Mouse (Mus musculus) midbrain, embryonic 14.5 days (tissue): Measurements from ENCODE around the gene Rnf38. TPM values are rescaled to one million over a fixed set of nuclear protein-coding genes. Genes with fewer than 3 reads are reported as not detected.

Source experiments
- ATAC-seq: fragments of 200-750 bp; cut with Nextera tagmentation; 2 replicates; pipeline ENCODE4 v1.8.0; 2017; ENCODE audit warnings: moderate number of reproducible peaks, moderate library complexity; ENCODE audit not compliant: low FRiP score, low TSS enrichment
- DNase-seq: peaks from one replicate; pipeline ENCODE4 v3.0.0-alpha.2; 2015
- H3K27ac ChIP-seq: fragments of 300-500 bp; sonication (generic); replicated peaks from 2 replicates; pipeline ENCODE4 v1.5.1; 2014; ENCODE audit warnings: mild to moderate bottlenecking, low read depth, low read length, moderate library complexity
- H3K27me3 ChIP-seq: fragments of 300-500 bp; sonication (generic); 2 replicates; pipeline ENCODE4 v1.6.1; 2014; ENCODE audit warnings: low read length, control low read depth, mixed read lengths; ENCODE audit not compliant: control insufficient read depth, insufficient read depth
- H3K36me3 ChIP-seq: fragments of 300-500 bp; sonication (generic); 2 replicates; pipeline ENCODE4 v1.6.1; 2014; ENCODE audit warnings: low read length, control low read depth; ENCODE audit not compliant: control insufficient read depth, insufficient read depth
- H3K4me1 ChIP-seq: fragments of 300-500 bp; sonication (generic); 2 replicates; pipeline ENCODE4 v1.6.1; 2014; ENCODE audit warnings: mild to moderate bottlenecking, antibody characterized with exemption, low read length, control low read depth; ENCODE audit not compliant: control insufficient read depth, insufficient read depth
- H3K4me2 ChIP-seq: fragments of 300-500 bp; sonication (generic); 2 replicates; pipeline ENCODE4 v1.6.1; 2014; ENCODE audit warnings: mild to moderate bottlenecking, low read length, moderate library complexity
- H3K4me3 ChIP-seq: fragments of 300-500 bp; sonication (generic); replicated peaks from 2 replicates; pipeline ENCODE4 v1.5.1; 2014; ENCODE audit warnings: low read depth, low read length
- H3K9ac ChIP-seq: fragments of 300-500 bp; sonication (generic); replicated peaks from 2 replicates; pipeline ENCODE4 v1.6.1; 2014; ENCODE audit warnings: mild to moderate bottlenecking, low read length, moderate library complexity
- H3K9me3 ChIP-seq: fragments of 300-500 bp; sonication (generic); 2 replicates; pipeline ENCODE4 v1.6.1; 2016; ENCODE audit warnings: low read length, control low read depth, mixed read lengths; ENCODE audit not compliant: control insufficient read depth
- WGBS: fragments of 180-500 bp; shearing (Covaris S2); extraction: QIAGEN DNeasy Blood & Tissue Kit; methylation state at CpG from one replicate; pipeline ENCODE4 v1.1.7; 2014; 5-methylcytosine and 5-hydroxymethylcytosine counted together
- polyA plus RNA-seq: library from polyadenylated mRNA; unstranded; fragments of >200 nt; fragmentation: Nextera tagmentation; extraction: Ambion mirVana; gene quantifications from 2 replicates; pipeline ENCODE4 v1.2.1, GENCODE M21; 2014

The Rnf38 gene
- 56.5 and 60.8 TPM in 2 replicates for polyA plus RNA-seq

DNA sequence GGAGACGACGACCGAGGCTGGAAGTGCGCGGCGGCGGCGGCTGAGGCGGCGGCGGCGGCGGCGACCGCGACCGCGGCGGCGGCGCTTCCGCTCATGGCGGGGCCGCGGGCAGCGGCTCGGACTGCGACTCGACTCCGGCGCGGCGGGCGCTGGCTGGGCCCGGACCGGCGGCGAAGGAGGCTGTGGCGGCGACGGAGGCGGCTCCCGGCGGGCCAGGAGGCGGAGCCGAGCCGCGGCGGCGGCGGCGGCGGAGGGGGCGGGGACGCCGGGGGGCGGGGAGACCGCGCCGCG is at the start of gene Rnf38:
TSS of gene Rnf38 (minus strand) at position 77 of the 291 bp plus-strand sequence.
- Histone ChIP-seq H3K9me3 (no peaks in the 10 kb centered on the region), H3K9ac (peak within 1 kb of the TSS; percentile 95), H3K27me3 (no peaks in the 10 kb centered on the region), H3K27ac (peak within 1 kb of the TSS; percentile 90), H3K4me2 (peak within 1 kb of the TSS; percentile 87), H3K36me3 (no peaks in the 10 kb centered on the region), H3K4me1 (peaks cover 23% of the 10 kb centered on the region), H3K4me3 (peak within 1 kb of the TSS; percentile 80)
- DNase-seq (no peak), ATAC-seq (no peak)
- WGBS, result under 1% methylated on average over 31 of the region's 61 CpGs

- no peak overlapping the region for H3K4me3 ChIP-seq
- H3K4me2 ChIP-seq, result no peak overlapping the region
- no peaks in the 10 kb centered on the region for H3K4me1 ChIP-seq
- 77% methylated on average over 7 of the region's 7 CpGs for WGBS
- no peak for ATAC-seq
- no peaks in the 10 kb centered on the region for H3K27me3 ChIP-seq
- no peak for DNase-seq
- no peaks in the 10 kb centered on the region for H3K9me3 ChIP-seq
- H3K36me3 ChIP-seq, result no peaks in the 10 kb centered on the region
- H3K9ac ChIP-seq, result no peak overlapping the region
- no peak overlapping the region for H3K27ac ChIP-seq
Observed at GRCm38 (mm10) chr4:44281597-44282265, 48.1 kb upstream of the Rnf38 start.

GRCm38 (mm10) chr4:44271134-44271533 is 37.5 kb upstream of the Rnf38 start:
- no peaks in the 10 kb centered on the region for H3K27me3 ChIP-seq
- H3K9ac ChIP-seq, result no peak overlapping the region
- H3K36me3 ChIP-seq, result no peaks in the 10 kb centered on the region
- no peak overlapping the region for H3K4me2 ChIP-seq
- H3K27ac ChIP-seq, result no peak overlapping the region
- no peak overlapping the region for H3K4me3 ChIP-seq
- 78% methylated on average over 5 of the region's 5 CpGs for WGBS
- no peaks in the 10 kb centered on the region for H3K9me3 ChIP-seq
- ATAC-seq (no peak), DNase-seq (no peak)
- no peaks in the 10 kb centered on the region for H3K4me1 ChIP-seq

- no peaks in the 10 kb centered on the region for H3K4me1 ChIP-seq
- H3K9me3 ChIP-seq, result no peaks in the 10 kb centered on the region
- 91% methylated on average over 14 of the region's 14 CpGs for WGBS
- DNase-seq, result no peak
- H3K27ac ChIP-seq, result no peak overlapping the region
- no peak overlapping the region for H3K9ac ChIP-seq
- H3K36me3 ChIP-seq, result no peaks in the 10 kb centered on the region
- ATAC-seq, result no peak
- no peak overlapping the region for H3K4me3 ChIP-seq
- no peak overlapping the region for H3K4me2 ChIP-seq
- no peaks in the 10 kb centered on the region for H3K27me3 ChIP-seq
Observed at GRCm38 (mm10) chr4:44269376-44269817, 35.8 kb upstream of the Rnf38 start.

DNA sequence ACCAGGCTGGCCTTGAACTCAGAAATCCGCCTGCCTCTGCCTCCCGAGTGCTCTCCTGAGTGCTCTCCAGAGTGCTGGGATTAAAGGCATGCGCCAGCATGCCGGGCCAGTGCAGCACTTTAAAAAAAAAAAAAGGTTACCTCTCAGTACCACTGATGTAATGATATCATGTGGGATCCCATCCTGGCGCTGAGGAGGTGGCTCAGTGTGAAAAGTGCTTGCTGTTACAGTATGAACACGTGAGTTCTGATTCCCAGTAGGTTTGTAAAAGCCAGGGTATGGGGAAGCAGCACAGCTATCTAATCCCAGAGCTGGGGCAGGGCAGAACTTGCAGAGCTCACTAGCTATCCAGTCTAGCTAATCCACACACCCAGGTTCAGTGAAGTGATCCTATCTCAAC is 33.8 kb upstream of the Rnf38 start:
- H3K36me3 ChIP-seq, result no peaks in the 10 kb centered on the region
- 91% methylated on average over 6 of the region's 6 CpGs for WGBS

GRCm38 (mm10) chr4:44265500-44265899 is 31.9 kb upstream of the Rnf38 start:
- Histone ChIP-seq H3K4me1 (no peaks in the 10 kb centered on the region), H3K4me3 (no peak overlapping the region), H3K27ac (no peak overlapping the region), H3K27me3 (no peaks in the 10 kb centered on the region), H3K9me3 (no peaks in the 10 kb centered on the region), H3K36me3 (no peaks in the 10 kb centered on the region), H3K9ac (no peak overlapping the region), H3K4me2 (no peak overlapping the region)
- ATAC-seq, result no peak
- WGBS, result 94% methylated on average over 3 of the region's 3 CpGs
- DNase-seq, result no peak

More for the DNA sequence above, 33.8 kb upstream of the Rnf38 start:
- ATAC-seq (no peak), DNase-seq (no peak)
- no peak overlapping the region for H3K9ac ChIP-seq
- H3K27me3 ChIP-seq, result no peaks in the 10 kb centered on the region
- no peaks in the 10 kb centered on the region for H3K4me1 ChIP-seq
- no peak overlapping the region for H3K27ac ChIP-seq
- H3K4me2 ChIP-seq, result no peak overlapping the region
- no peaks in the 10 kb centered on the region for H3K9me3 ChIP-seq
- no peak overlapping the region for H3K4me3 ChIP-seq

GRCm38 (mm10) chr4:44260244-44260643 is 26.7 kb upstream of the Rnf38 start:
- Histone ChIP-seq H3K9ac (no peak overlapping the region), H3K27ac (no peak overlapping the region), H3K27me3 (no peaks in the 10 kb centered on the region), H3K4me3 (no peak overlapping the region), H3K4me2 (no peak overlapping the region), H3K9me3 (no peaks in the 10 kb centered on the region), H3K36me3 (no peaks in the 10 kb centered on the region), H3K4me1 (no peaks in the 10 kb centered on the region)
- DNase-seq, result peak; percentile 49
- ATAC-seq, result no peak
- WGBS, result 6% methylated on average over 10 of the region's 10 CpGs

GRCm38 (mm10) chr4:44259126-44259525 is 25.5 kb upstream of the Rnf38 start:
- Histone ChIP-seq H3K4me3 (no peak overlapping the region), H3K36me3 (no peaks in the 10 kb centered on the region), H3K4me2 (no peak overlapping the region), H3K9ac (no peak overlapping the region), H3K9me3 (no peaks in the 10 kb centered on the region), H3K27me3 (no peaks in the 10 kb centered on the region), H3K27ac (no peak overlapping the region), H3K4me1 (no peaks in the 10 kb centered on the region)
- no peak for DNase-seq
- no peak for ATAC-seq
- WGBS, result 94% methylated on average over 4 of the region's 4 CpGs

DNA sequence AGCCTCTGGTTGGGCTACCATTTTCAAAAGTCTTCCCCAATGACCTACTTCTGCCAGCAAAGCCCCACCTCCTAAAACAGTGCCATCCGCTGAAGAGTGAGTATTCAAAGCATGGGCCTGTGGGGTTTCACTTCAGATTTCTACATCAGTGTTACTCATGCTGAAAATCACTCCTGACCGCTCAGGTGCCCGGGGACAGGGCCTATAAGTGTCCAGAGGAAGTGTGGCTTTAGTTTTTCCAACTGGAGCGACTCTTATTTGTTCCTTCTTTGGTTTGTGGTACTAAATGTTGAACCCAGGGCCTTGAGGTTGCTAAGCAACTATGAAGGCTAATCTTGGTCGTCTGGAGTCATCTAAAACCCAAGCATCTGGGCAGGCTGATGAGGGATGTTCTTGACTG is 21.0 kb upstream of the Rnf38 start:
- DNase-seq, result no peak
- no peak overlapping the region for H3K27ac ChIP-seq
- H3K36me3 ChIP-seq, result no peaks in the 10 kb centered on the region
- peaks cover 19% of the 10 kb centered on the region for H3K4me1 ChIP-seq
- H3K9me3 ChIP-seq, result no peaks in the 10 kb centered on the region
- no peaks in the 10 kb centered on the region for H3K27me3 ChIP-seq
- H3K9ac ChIP-seq, result no peak overlapping the region
- no peak overlapping the region for H3K4me2 ChIP-seq
- ATAC-seq, result no peak
- no peak overlapping the region for H3K4me3 ChIP-seq
- WGBS, result 78% methylated on average over 5 of the region's 5 CpGs
